Mouse (Mus musculus) layer of hippocampus, adult 11-12 months (tissue): Measurements from ENCODE around the gene Dnajc4.
"Not testable (repeated sequence)": the region's sequence is repeated elsewhere in the genome, so short reads cannot be mapped to it uniquely, and the experiment has no call there.

ENCODE experiments used
- DNase-seq: peaks from one replicate; pipeline ENCODE4 v3.0.0; 2022; ENCODE audit warnings: low spot score

Dnajc4 gene

DNA sequence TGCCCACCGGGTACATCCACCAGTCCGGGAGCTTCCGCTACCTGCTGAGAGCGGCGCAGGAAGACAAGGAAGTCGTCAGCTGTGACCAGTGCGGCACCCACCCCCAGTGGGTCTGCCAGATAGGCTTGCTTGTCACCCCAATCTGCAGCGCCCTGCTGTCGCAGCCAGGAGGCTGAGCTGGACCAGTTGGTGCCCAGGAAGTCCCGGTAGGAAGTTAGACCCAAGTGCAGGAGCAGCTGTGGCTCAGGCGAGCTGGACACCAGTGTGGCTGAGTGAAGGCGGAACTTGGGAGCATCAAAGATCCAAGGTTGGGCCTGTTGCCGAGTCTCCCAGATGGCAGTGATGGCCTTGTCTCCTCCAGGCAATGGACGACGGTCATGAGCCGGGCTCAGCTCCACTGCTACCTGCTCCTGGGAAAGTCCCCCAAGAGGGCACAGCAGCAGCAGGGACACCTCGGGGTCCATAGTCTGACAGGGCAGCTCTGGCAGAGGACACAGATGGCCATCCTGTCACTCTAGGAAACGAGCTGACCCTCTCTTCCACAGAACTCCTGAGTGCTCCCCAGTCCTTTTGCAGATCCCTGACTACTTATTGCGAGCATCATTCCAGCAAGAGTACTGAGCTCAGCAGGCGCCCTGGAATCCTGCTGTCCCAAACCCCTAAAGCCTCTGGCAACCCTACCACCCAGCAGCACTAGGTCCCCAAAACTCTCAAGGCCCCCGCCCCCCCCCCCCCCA, 3.1 kb upstream of the Dnajc4 start:
- no peak for DNase-seq

DNA sequence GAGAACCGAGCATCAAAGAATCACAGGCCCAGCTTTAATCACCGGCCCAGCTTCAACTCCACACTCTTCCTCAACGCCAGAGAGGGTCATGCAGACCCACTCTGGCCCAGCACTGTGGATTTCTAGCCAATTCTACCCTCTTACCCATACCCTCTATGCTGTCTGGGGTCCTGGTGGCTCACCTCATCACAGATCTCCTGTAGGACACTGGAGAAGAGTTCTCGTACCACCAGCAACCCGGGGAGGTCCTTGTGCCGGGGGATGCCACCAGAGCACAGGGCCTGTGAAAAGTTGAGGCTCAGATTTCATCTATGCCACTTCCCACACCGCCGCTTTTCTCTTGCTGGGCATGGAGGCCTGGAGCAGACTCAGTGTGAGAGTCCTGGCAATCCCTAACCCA, 2.1 kb upstream of the Dnajc4 start:
- no peak for DNase-seq

DNA sequence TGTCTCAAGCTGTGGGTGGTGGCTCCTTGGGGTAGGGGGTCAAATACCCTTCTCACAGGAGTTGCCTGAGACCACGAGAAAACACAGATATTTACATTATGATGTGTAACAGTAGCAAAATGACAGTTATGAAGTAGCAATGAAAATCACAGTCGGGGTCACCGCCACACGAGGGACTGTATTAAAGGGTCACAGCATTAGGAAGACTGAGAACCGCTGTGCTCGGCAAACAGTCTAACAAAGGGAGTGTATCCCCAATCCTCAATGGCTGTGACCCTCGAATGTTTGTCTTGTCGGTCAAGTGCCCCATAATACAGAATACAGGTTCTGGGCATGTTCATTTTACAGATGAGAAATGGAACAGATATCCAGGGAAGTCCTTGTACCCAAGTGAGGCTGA, 1.6 kb upstream of the Dnajc4 start:
- DNase-seq, result no peak

DNA sequence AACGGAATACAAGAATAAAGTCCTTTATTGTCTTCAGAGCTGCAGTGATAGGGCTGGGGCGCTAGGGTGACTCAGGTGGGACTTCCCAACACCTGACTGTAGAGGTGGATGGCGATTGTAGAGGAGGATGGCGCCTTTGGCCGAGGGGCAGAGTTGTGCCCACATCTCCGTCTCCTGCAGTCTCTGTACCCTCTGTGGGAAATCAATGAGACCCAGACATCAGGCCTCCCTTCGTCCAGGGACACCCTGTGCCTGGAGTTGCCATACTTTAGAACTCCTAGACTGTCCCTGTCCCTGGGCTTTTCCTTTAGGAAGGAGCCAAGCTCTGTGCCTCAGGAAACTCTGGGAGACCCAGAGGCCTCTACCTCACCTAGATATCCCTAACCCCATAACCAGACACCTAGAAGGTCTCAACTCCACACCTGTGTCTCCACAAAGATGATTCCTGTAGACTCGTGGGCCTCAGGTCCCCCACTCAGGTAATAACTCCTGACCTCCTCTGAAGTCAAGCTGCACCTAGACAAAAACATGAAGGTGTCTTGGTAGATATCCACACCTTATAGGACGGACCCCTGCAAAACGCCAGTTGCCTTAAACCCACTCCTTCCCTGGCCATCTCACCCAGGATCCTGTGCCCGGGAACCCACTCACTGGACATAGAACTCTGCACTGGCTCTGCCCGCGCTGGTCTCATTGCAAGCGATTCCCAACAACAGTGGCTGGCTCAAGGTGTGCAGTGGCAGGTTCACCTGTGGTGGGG, 819 bp upstream of the Dnajc4 start:
- DNase-seq, result no peak

DNA sequence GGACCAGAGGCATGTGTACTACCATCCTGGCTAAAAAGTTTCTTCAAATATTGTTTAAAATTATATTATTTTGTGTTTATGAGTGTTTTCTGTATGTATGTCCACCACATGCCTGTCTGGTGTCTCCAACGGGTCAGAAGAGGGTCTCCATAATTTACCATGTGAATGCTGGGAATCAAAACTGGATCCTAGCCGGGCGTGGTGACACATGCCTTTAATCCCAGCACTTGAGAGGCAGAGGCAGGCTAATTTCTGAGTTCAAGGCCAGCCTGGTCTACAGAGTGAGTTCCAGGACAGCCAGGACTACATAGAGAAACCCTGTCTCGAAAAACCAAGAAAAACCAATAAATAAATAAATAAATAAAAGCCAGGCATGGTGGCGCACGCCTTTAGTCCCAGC, 1.2 kb downstream of the Dnajc4 start:
- DNase-seq, result not testable (repeated sequence)

DNA sequence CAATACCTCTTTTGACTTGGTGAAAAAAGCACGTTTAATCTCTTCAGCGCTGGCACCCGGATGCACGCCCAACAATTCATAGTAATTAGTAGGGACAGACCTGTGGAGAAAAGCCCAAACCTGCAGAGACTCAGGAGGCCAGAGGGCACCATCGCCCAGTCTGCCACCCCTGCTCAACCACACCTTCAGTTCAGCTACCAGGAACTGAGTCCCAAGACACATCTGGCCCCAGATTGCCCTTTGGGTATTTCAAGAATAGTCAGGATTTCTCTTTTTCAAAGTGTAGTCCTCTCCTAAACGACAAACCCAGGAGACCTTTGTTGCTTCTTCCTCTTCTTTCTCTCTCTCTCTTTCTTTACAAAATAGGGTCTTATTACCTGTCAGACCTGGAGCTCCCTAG, 1.7 kb downstream of the Dnajc4 start:
- DNase-seq, result no peak

DNA sequence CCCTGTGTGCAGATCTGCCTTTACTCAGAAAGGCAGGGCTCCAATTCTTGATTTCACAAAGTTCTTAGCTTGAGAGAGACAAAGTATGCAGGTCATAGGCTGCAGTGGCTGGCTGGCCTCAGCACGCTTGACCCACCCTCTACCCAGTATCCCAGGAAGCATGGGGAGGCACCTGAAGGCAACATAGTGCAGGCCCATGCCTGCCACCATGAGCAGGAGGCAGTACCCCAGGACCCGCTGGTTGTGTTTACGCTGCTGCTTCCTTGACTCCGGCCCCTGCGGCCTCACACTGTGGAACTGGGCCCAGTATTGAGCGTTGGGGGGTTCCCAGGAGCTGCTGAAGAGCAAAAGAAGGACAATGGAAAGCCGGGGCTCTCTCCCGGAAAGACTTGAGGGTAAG, 3.1 kb downstream of the Dnajc4 start:
- DNase-seq, result no peak

DNA sequence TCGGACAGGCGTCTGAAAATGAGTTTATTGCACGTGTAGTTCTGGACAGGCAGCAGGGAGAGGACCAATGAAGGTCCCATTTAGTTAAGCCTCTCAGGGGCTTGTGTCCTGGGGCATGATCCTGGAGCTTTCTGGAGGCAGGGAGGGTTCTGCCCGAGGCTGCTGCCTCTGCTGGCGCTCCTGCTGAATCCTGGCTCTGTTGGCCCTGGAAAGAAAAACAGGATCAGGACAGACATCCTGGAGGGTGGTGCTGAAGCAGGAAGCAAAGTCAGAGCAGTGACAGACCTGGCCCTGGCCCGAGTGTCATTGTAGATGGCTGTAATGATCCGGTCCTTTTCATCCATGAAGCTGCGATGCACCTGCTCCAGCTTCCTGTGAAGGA, 4.5 kb downstream of the Dnajc4 start:
- DNase-seq, result no peak

DNA sequence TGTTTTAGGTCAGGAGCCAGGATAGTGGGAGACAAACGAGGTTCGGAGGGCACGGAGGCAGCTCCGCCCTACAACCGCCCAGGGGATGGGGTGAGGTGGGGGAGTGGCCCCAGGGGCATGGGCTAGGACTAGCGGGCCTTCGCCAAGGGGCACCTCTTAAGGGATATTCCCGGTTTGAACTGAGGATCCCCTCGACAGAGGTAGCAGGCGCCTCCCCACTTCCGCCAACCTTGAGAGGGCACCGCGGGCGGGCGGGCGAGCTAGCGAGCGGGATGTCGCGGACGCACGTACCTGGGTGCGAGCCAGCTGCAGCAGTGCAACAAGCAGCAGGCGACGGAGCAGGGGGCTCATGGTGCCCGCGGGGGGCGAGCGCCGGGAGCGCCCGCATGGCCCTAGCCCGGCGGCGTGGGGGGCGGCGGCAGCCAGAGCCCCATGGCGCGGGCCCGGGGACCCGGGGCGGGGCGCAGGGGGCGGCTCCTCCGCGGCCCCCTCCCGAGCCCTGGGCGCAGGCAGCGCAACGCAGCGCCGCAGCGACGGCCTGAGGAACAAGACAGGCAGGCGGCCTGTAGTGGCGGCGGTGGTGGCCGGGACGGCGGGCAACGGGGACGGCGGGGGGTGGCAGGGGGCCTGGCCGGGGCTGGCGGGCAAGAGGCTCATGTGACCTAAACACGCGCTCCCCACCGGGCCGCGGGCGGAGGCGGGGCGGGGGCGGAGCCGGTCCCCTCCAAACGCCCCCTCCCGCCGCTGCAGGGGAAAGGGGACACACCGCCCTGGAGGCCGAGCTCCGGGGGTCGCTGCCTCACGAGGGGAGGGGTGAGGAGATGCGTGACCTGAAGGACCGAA, 5.1 kb downstream of the Dnajc4 start, which contains the start of gene Vegfb:
Gene Vegfb (minus strand): TSS at position 591 of the 843 bp plus-strand sequence.
- no peak for DNase-seq

DNA sequence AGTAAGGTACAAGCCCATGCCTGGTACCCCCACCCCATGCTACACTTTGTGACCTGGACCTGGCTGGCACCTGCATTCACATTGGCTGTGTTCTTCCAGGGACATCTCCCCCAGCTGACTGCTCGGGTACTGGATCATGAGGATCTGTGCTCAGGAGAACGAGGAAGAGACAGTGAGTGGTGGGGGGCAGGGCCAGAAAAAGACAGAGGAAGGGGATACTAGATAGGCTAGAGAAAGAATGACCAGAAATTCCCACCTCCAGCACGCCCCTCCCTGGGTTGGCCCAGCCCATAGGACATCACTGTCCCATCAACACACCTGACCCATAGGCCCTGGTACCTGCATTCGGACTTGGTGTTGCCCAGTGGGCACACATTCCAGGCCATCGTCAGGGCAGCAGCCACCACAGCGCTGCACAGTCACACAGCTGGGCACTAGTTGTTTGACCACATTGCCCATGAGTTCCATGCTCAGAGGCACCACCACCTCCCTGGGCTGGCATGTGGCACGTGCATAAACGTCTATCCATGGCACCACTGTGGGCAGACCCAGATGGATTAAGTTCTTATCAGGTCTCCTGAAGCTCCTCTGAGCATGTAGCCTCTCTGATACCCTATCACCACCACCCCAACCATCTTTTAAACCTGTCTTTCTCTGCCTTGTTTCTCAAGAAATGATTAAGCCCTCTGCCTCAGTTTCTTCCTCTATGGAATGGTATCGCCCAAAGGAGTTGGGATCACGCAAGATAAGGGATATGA, 6.2 kb downstream of the Dnajc4 start:
- DNase-seq, result no peak

DNA sequence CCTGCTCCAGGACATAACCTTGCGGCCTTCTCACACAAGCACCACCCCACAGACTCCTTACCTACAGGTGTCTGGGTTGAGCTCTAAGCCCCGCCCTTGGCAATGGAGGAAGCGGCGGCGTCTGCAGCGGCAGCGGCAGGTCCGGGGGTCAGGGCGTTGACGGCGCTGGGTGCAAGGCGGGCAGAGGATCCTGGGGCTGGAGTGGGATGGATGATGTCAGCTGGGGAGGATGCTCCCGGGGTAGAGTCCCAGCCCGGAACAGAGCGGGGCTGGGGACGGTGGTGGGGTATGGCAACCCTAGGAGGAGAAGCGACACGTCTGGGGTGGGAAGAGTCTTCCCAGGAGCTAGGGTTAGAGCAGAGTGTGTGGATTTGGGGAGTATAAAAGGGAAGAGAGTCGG, 7.1 kb downstream of the Dnajc4 start:
- DNase-seq, result no peak

DNA sequence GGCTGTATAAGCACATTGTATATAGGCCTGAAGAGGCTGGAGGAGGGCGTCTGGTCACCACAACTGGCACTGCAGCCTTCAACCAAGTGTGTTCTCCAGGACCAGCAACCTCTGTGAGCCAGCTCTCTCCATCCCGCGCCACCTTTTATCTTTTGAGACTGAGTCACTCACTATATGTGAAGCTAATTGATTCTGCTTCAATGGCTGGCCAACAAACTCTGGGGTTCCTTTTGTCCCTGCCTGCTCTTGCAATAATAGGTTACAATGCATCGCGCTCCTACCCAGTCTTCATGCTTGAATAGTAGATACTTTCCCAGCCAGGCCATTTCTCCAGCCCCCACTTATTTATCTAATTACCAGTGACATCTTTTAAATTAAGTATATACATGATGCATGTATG, 8.8 kb downstream of the Dnajc4 start:
- DNase-seq, result no peak

DNA sequence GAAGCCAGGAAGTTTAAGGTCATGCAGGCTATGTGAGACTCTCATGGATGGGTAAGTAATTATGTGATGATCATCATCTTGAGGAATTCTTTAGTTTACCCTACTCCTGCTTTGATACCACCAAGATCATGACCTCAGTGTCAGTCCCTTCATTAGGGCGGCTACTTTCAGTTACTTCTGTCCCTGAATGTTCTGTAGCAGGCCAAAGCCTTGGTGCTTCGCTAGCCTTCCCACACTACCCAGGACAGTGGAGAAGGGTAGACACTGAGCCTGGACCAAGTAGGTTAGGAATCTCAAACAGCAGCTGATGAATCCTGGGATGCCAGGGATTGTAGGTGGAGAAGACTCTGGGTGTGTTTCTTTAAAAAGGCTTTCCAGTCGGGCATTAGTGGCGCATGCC, 10.9 kb downstream of the Dnajc4 start:
- DNase-seq, result no peak

DNA sequence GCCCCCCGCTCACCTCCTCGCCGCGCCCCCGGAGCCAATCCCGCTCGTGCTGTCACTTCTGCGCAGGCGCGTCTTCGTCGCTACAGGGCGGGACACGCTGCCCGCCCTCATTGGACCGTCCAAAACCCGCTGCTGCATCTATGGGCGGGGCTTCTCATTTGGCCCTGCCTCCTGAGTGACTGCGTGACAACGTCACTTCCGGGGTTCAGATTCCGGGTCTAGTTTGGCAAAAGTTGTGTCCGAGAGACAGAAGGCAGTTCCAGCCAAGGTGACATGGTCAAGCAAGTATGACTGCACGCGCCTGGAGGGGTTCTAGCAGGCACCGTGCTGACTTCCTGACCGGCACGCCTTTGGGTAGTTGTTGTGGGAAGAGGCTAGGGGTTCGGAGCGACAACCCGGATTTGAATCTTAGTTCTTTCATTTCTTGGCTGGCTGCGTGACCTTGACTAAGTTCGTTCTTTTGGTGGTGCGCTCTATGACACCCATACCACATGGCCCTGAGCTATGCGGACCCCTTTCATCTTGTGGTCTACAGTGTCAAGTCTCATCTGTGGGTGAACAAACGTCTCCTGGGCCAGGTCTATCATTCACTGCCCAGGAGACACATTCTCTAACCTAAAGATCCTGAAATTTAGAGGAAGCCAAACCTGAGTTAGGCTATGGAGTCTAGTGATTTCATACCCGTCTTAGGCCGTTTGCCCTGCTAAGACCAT, 11.8 kb downstream of the Dnajc4 start, which contains the start of gene Fkbp2:
Gene Fkbp2 (minus strand): TSS at position 121 of the 713 bp plus-strand sequence.
- DNase-seq, result peak; percentile 99

DNA sequence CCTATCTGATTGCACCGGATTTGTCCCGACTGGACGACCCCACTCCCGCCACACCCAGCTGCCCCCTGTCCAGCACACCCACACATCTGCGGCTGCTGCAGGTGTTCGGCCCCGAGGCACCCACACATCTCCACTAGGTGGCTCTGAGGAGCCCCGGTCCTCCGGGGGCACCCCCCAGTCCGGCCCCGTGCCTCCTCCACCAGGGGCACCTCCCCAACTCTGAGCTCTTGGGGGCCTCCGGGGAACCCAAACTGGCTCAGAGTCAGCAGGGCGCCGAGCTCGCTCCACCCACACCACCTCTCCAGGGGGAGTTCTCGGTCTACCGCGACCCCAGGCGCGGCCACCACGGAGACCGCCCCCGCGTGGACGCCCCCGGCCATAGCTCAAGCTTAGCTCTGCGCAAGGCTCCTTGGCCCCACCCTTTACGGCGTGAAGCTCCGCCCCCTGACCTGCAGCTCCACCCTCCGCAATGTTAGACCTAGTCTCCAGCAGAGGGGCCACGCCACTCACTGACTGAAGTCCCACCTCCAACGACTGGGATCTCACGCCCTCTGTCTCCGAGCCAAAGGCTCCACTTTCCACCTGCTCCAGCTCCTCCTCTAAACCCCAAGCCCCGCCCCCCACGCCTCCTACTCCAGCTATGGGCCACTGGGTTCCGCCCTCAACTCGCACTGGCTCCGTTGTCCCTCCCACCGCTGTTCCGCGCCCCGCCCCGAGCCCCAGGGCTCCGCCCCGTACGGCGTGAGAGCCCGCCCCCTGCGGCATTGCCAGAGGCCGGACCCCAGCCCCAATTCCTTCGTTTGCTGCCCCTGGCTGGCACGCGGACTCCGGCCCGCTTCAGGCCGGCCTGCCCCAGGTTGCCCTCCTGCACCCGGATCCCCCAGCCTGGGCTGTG, 12.6 kb downstream of the Dnajc4 start:
- peak; percentile 99 for DNase-seq

DNA sequence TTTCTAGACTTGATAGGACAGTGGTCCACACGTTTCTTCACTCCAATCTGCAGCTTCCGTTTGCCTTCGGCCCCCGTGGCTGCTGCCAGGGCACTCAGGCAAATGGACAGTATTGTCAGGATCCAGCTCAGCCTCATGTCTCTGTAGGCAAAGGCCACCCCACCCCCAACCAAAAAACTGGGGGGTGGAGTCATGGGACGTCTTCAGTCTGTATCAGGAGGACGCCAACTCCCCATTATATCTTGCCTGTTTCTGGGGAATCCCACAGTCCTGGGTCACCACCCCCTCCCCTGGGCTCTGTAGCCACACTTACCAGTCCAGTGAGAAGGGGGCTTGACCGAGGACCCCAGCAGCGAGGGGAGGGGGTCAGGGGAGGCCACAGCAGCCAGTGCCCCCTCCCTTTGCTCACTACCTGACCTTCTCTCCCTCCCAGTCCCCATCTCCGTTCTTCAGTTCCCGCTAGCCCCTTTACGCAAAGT, 13.3 kb downstream of the Dnajc4 start:
- DNase-seq, result peak; percentile 57

DNA sequence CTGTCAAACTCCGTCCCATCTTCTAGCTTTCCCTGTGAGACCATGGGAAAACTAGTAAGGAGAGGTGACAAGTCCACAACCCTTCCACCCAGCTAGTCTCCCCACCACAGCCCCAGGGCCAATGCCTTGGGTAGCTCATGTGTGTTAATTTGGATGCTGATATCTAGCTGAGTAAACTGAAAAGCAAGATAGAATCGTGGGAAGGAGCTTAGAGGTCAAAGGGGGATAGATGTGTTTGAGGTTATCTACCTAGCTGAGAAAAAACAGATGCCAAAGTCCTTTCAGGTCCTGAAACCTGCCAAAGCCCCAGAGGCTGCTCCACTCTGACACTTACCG, 13.8 kb downstream of the Dnajc4 start:
- no peak for DNase-seq

DNA sequence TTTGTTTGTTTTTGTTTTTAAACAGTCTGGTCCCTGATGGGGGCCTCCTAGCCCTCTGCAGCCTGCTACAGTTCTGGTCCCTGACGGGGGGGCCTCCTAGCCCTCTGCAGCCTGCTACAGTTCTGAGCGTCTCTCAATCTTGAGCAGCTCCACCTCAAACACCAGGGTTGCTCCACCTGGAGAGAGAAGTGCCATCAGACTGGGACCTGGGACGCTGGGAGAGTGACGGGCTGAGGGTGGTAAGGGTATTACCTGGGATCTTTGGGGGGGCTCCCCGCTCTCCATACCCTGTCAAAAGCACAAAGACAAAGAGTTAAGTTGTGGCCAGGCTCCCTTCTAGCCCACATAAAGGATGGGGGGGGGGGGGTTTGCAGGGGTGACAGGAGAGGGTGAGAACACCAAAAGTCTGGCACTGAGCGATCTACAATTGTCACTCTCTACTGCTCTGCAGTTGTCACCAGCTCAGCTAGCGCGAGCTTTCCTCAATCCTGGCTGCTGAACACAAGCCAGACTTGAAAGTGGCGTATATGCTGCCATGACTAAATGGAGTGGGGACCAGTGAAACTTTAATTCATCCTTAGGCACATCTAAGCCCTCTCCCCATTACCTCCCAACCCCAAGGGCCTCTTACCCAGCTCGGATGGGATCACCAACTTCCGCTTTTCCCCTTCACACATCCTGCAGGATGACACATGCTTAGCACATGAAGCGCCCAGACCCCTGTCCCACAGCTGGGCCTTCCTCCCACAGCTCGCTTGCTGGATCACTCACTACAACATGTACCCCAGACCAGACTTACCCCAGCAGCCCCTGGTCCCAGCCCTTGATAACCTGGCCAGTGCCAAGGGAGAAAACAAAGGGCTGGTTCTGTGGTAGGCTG, 14.4 kb downstream of the Dnajc4 start:
- DNase-seq, result no peak
